Mouse (Mus musculus) small intestine, adult 2 months (tissue): ENCODE results near the gene 4632433K11Rik.

Source experiments
- CTCF ChIP-seq: fragments of 200-500 bp; IDR thresholded peaks from 2 replicates; pipeline ENCODE4 v1.5.1; 2012; ENCODE audit warnings: low read depth, mild to moderate bottlenecking, control low read depth, inconsistent platforms, low read length, moderate library complexity, mixed read lengths; ENCODE audit not compliant: insufficient replicate concordance, insufficient read length; ENCODE audit errors: extremely low read depth
- POLR2A ChIP-seq: fragments of 200-500 bp; IDR thresholded peaks from 2 replicates; pipeline ENCODE4 v1.6.1; 2012; ENCODE audit warnings: low read depth, mild to moderate bottlenecking, control low read depth, inconsistent platforms, low read length, moderate library complexity

DNA sequence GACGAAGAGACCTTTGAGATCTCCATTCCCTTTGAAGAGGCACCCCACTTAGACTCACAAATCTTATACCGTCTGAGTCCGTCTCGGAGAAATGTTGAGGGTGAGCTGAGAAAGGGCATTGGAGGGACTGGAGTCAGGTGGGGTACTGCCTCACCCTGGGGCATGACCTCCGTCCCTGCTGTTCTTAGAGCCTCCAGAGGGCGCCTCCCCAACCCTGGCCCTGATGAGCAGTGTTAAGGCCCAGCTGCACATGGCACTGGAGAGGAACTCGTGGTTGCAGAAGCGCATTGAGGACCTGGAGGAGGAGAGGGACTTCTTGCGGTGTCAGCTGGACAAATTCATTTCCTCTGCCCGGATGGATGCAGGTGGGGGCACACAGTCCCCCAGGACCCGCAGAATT, 23.9 kb downstream of the 4632433K11Rik start:
- TF ChIP-seq POLR2A (no peak), CTCF (no peak)
